Mouse (Mus musculus): ENCODE results near the gene Ppia. TPM values are rescaled to one million over a fixed set of nuclear protein-coding genes. Genes with fewer than 3 reads are reported as not detected.

The Ppia gene
- polyA plus RNA-seq, 1 experiment from 2014 or later: 4,786 TPM

DNA sequence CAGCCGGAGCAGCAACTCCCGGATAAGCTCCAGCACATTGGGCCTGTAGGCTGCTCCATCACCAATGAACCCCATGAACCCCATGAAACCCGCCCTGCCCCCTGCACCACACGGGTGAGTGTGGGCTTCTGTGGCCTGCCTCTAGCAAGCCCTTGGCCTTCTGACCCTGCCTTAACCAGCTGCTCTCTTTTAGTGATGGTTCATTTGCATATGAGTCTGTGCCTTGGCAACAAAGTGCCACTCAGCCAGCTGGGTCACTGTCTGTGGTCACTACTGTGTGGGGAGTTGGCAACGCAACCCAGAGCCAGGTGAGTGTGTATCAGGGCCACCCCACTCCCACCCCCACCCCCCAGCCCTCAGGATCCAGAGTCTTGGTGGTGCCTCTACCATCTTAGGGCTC lies 19.7 kb upstream of the Ppia start:
- H3K9me3 ChIP-seq (ENCODE audit: control insufficient read depth, low read length): no peaks in the 10 kb centered on the region
- no peak overlapping the region; the same call in 1 of the 2 replicates for H3K9ac ChIP-seq (ENCODE audit: low read length)
- DNase-seq (ENCODE audit: low spot score): no peak
- H3K4me3 ChIP-seq (ENCODE audit: low read depth, low read length): no peak overlapping the region
- H3K36me3 ChIP-seq (ENCODE audit: control insufficient read depth, insufficient read depth, low read length): peaks cover 30% of the 10 kb centered on the region
- WGBS: 89% methylated on average over 5 of the region's 5 CpGs
- TF ChIP-seq CTCF (IDR thresholded peaks at IDR 0.05; ENCODE audit: low read depth) (no peak), EP300 (optimal IDR thresholded peaks at IDR 0.05) (no peak)
- no peak overlapping the region for H3K4me2 ChIP-seq (replicated peaks; ENCODE audit: low read depth)
- ATAC-seq (ENCODE audit: low FRiP score, low TSS enrichment): no peak
- no peaks in the 10 kb centered on the region for H3K27me3 ChIP-seq (ENCODE audit: control insufficient read depth, insufficient read depth, low read length)
- H3K27ac ChIP-seq (replicated peaks): no peak overlapping the region
- H3K4me1 ChIP-seq (replicated peaks; ENCODE audit: control insufficient read depth, insufficient read depth): no peaks in the 10 kb centered on the region; the same call in 1 of the 2 replicates

DNA sequence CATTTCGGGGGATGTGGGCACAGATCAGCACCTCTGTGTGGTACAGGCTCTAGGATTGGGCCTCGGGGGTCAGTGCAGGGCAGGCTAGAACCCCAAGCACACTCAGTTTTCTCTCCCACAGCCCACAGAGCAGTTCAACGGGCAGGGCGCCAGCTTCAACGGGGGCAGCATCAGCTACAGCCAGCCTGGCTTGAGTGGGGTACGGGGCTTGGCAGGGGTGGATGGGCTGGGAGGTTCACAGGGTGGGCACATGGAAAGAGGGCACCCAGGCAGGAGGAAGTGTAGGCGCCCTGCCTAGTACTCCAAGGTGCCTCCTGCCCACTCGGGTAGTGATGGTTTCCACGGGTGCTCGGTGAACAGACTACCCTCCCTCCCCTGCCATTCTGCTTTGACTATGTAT lies 17.1 kb upstream of the Ppia start:
- TF ChIP-seq EP300 (optimal IDR thresholded peaks at IDR 0.05) (no peak), CTCF (IDR thresholded peaks at IDR 0.05; ENCODE audit: low read depth) (no peak)
- Histone ChIP-seq H3K9ac (ENCODE audit: low read length) (no peak overlapping the region), H3K4me1 (replicated peaks; ENCODE audit: control insufficient read depth, insufficient read depth) (no peaks in the 10 kb centered on the region), H3K9me3 (ENCODE audit: control insufficient read depth, low read length) (no peaks in the 10 kb centered on the region), H3K36me3 (ENCODE audit: control insufficient read depth, insufficient read depth, low read length) (peaks cover 45% of the 10 kb centered on the region), H3K27me3 (ENCODE audit: control insufficient read depth, insufficient read depth, low read length) (no peaks in the 10 kb centered on the region), H3K27ac (replicated peaks) (no peak overlapping the region), H3K4me3 (ENCODE audit: low read depth, low read length) (no peak overlapping the region), H3K4me2 (replicated peaks; ENCODE audit: low read depth) (no peak overlapping the region)
- ATAC-seq (ENCODE audit: low FRiP score, low TSS enrichment) (no peak), DNase-seq (ENCODE audit: low spot score) (no peak)
- WGBS: 93% methylated on average over 10 of the region's 10 CpGs

DNA sequence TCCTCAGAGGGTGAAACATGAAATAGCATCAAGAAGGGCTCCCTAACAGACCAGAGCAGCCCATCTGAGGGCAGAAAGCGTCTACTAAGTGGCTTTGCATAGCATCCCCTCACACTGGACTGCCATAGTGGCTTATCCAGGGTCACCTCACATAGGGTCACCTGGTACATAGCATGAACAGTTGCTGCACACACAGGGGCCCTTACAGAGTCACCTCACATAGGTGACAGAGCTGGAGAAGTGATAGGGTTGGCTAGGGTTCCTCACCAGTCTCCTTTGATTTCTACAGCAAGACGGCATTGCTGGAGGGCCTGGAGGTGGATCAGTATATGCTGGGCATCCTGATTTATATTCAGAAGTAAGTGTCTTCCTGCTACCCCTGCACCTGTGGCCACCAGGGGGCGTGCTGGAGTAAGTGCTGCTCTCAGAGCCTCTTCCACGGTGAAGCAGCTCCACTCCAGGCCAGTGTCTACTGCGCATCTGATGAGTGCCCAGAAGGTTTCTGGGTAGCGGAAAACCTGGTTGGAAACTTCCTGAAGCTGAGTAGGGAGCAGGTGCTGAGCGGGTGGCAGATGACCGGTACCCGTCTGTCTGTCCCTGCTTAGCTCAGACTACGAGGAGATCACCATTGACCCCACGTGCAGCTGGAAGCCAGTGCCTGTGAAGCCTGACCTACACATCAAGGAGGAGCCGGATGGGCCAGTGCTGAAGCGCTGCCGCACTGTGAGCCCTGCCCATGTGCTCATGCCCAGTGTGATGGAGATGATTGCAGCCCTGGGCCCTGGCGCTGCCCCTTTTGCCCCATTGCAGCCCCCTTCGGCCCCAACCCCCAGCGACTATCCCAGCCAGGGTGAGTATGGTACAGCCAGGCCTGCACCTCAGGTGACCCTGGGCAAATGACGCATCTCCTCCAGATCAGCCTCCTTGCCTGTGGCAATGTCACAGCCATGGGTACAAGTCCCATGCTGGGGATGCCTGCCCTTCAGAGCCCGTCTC lies 12.4 kb upstream of the Ppia start:
- Histone ChIP-seq H3K36me3 (ENCODE audit: control insufficient read depth, insufficient read depth, low read length) (peaks cover 47% of the 10 kb centered on the region), H3K27me3 (ENCODE audit: control insufficient read depth, insufficient read depth, low read length) (no peaks in the 10 kb centered on the region), H3K9ac (ENCODE audit: low read length) (no peak overlapping the region), H3K27ac (replicated peaks) (no peak overlapping the region), H3K4me1 (replicated peaks; ENCODE audit: control insufficient read depth, insufficient read depth) (peaks cover 19% of the 10 kb centered on the region), H3K4me2 (replicated peaks; ENCODE audit: low read depth) (no peak overlapping the region), H3K4me3 (ENCODE audit: low read depth, low read length) (no peak overlapping the region), H3K9me3 (ENCODE audit: control insufficient read depth, low read length) (no peaks in the 10 kb centered on the region)
- DNase-seq (ENCODE audit: low spot score): peak; percentile 81
- TF ChIP-seq EP300 (optimal IDR thresholded peaks at IDR 0.05): no peak
- peak; percentile 84 for TF ChIP-seq CTCF (IDR thresholded peaks at IDR 0.05; ENCODE audit: low read depth)
- 86% methylated on average over 19 of the region's 19 CpGs for WGBS
- ATAC-seq (ENCODE audit: low FRiP score, low TSS enrichment): no peak

DNA sequence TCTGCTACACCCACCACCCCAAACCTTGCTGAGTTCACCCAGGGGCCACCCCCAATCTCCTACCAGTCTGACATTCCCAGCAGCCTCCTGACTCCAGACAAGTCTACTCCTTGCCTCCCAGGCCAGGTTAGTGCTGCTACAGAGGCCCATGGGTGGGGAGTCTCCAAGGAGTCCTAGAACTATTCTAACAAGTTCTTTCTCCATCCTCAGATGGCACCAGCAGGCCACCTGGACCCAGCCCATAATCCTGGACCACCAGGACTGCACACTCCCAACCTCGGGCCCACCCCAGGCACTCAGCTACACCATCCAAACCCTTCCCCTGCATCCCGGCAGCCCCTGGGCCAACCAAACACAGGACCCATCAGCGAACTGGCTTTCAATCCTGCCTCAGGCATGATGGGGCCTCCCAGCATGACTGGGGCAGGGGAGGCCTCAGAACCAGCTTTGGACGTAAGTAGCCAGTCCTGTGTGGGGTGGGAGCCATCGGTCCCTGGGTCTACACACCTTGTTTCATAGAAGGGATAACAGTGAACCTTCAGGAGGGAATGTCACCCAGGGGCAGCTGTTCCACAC lies 11.3 kb upstream of the Ppia start:
- no peaks in the 10 kb centered on the region for H3K27me3 ChIP-seq (ENCODE audit: control insufficient read depth, insufficient read depth, low read length)
- no peaks in the 10 kb centered on the region for H3K9me3 ChIP-seq (ENCODE audit: control insufficient read depth, low read length)
- no peak for TF ChIP-seq EP300 (optimal IDR thresholded peaks at IDR 0.05)
- TF ChIP-seq CTCF (IDR thresholded peaks at IDR 0.05; ENCODE audit: low read depth): no peak
- no peak overlapping the region for H3K4me3 ChIP-seq (ENCODE audit: low read depth, low read length)
- no peak for DNase-seq (ENCODE audit: low spot score)
- ATAC-seq (ENCODE audit: low FRiP score, low TSS enrichment): no peak
- peak overlapping the region; percentile 91 for H3K27ac ChIP-seq (replicated peaks)
- 0 out of 2 replicates have a peak overlapping the region, but pooled peaks have one; percentile 8 for H3K9ac ChIP-seq (ENCODE audit: low read length)
- WGBS: 90% methylated on average over 5 of the region's 5 CpGs
- peaks cover 19% of the 10 kb centered on the region for H3K4me1 ChIP-seq (replicated peaks; ENCODE audit: control insufficient read depth, insufficient read depth)
- H3K36me3 ChIP-seq (ENCODE audit: control insufficient read depth, insufficient read depth, low read length): peaks cover 41% of the 10 kb centered on the region
- no peak overlapping the region for H3K4me2 ChIP-seq (replicated peaks; ENCODE audit: low read depth)

DNA sequence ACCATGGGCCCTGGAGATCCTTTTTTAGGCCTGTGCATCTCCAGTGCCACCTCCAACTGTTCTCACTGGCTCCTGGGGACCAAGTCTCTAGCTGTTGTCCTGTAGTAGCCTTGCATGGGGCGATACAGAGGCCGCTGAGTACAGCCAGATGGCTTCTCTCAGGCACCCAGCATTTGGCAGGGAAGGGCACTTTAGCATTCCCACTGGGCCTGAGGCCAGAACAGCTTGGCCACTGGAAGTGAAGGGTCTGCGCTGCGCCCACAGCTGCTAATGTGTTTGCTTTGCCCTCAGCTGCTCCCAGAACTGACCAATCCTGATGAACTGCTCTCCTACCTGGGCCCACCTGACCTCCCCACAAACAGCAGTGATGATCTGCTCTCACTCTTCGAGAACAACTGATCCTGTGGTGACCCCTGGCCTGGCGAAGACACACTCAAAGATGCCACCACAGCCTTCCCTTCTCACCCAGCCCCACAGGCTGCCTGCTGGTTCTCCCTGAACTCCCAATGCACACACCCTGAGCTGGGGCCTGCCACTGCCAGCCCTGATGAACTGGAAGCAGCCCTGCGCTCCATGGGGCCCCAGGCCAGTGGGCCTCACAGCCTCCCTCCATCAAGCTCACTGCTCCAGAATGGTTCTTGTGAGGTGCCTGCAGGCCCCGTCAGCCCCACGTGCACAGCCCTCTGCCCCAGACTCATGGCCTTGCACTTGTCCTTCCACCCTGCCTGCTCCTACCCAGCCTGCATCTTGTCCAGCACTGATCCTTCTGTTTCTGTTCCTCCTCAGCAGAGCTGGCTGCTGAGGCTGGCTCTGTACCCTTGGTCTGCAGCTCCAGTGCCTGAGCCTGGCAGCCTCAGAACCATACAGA lies 10.3 kb upstream of the Ppia start:
- DNase-seq (ENCODE audit: low spot score) (peak; percentile 49), ATAC-seq (ENCODE audit: low FRiP score, low TSS enrichment) (no peak; the same call in 1 of the 2 replicates)
- Histone ChIP-seq H3K4me1 (replicated peaks; ENCODE audit: control insufficient read depth, insufficient read depth) (peaks cover 19% of the 10 kb centered on the region), H3K9ac (ENCODE audit: low read length) (no peak overlapping the region), H3K4me3 (ENCODE audit: low read depth, low read length) (no peak overlapping the region), H3K9me3 (ENCODE audit: control insufficient read depth, low read length) (no peaks in the 10 kb centered on the region), H3K27me3 (ENCODE audit: control insufficient read depth, insufficient read depth, low read length) (no peaks in the 10 kb centered on the region), H3K36me3 (ENCODE audit: control insufficient read depth, insufficient read depth, low read length) (peaks cover 36% of the 10 kb centered on the region), H3K4me2 (replicated peaks; ENCODE audit: low read depth) (no peak overlapping the region), H3K27ac (replicated peaks) (peak overlapping the region; percentile 91)
- TF ChIP-seq CTCF (IDR thresholded peaks at IDR 0.05; ENCODE audit: low read depth): no peak
- TF ChIP-seq EP300 (optimal IDR thresholded peaks at IDR 0.05): no peak
- WGBS: 54% methylated on average over 9 of the region's 9 CpGs
